Mouse (Mus musculus) liver, postnatal 0 days (tissue): ENCODE results near the gene Map9. TPM values are rescaled to one million over a fixed set of nuclear protein-coding genes. Genes with fewer than 3 reads are reported as not detected.
A peak's percentile ranks its signal among the peaks of the same experiment; 100 is the strongest.

Experiments
- ATAC-seq: fragments of 200-750 bp; cut with Nextera tagmentation; 2 replicates; pipeline ENCODE4 v1.8.0; 2017; ENCODE audit warnings: mild to moderate bottlenecking, moderate library complexity
- DNase-seq: peaks from one replicate; pipeline ENCODE4 v3.0.0-alpha.2; 2016
- H3K27ac ChIP-seq: fragments of 300-500 bp; sonication (generic); 2 replicates; pipeline ENCODE4 v1.5.1; 2014; ENCODE audit warnings: antibody characterized with exemption, moderate library complexity, mild to moderate bottlenecking, low read depth
- H3K27me3 ChIP-seq: fragments of 300-500 bp; sonication (generic); 2 replicates; pipeline ENCODE4 v1.6.1; 2014; ENCODE audit warnings: low read length, control low read depth, mixed read lengths; ENCODE audit not compliant: insufficient read depth
- H3K36me3 ChIP-seq: fragments of 300-500 bp; sonication (generic); replicated peaks from 2 replicates; pipeline ENCODE4 v1.6.1; 2014; ENCODE audit warnings: mild to moderate bottlenecking, control low read depth, low read length, moderate library complexity, mixed read lengths; ENCODE audit not compliant: insufficient read depth
- H3K4me1 ChIP-seq: fragments of 300-500 bp; sonication (generic); 2 replicates; pipeline ENCODE4 v1.6.1; 2014; ENCODE audit warnings: antibody characterized with exemption, mild to moderate bottlenecking, control low read depth; ENCODE audit not compliant: insufficient read depth
- H3K4me2 ChIP-seq: fragments of 300-500 bp; sonication (generic); 2 replicates; pipeline ENCODE4 v1.6.1; 2014; ENCODE audit warnings: low read depth, mild to moderate bottlenecking, low read length, moderate library complexity, mixed read lengths
- H3K4me3 ChIP-seq: fragments of 300-500 bp; sonication (generic); 2 replicates; pipeline ENCODE4 v1.5.1; 2014; ENCODE audit warnings: low read depth, low read length
- H3K9ac ChIP-seq: fragments of 300-500 bp; sonication (generic); replicated peaks from 2 replicates; pipeline ENCODE4 v1.6.1; 2014; ENCODE audit warnings: mild to moderate bottlenecking, moderate library complexity
- H3K9me3 ChIP-seq: fragments of 300-500 bp; sonication (generic); 2 replicates; pipeline ENCODE4 v1.6.1; 2016; ENCODE audit warnings: mild to moderate bottlenecking, control low read depth, low read length, mixed read lengths
- CTCF ChIP-seq: sonication (generic); IDR thresholded peaks from 2 replicates; pipeline ENCODE4 v1.5.1; 2016; ENCODE audit warnings: antibody characterized with exemption, low read depth
- EP300 ChIP-seq: IDR thresholded peaks from 2 replicates; pipeline ENCODE4 v1.6.1; 2016; ENCODE audit warnings: antibody characterized with exemption, low read depth, mild to moderate bottlenecking
- WGBS: fragments of 180-500 bp; shearing (Covaris S2); extraction: QIAGEN DNeasy Blood & Tissue Kit; methylation state at CpG from one replicate; pipeline ENCODE4 v1.1.7; 2014; ENCODE audit not compliant: insufficient replicate concordance; 5-methylcytosine and 5-hydroxymethylcytosine counted together
- polyA plus RNA-seq: library from polyadenylated mRNA; unstranded; fragments of >200 nt; fragmentation: Nextera tagmentation; extraction: Ambion mirVana; gene quantifications from 2 replicates; pipeline ENCODE4 v1.2.1, GENCODE M21; 2015

Gene Map9
- polyA plus RNA-seq, 1 experiment from 2014 or later = 0.05 TPM

- Histone ChIP-seq H3K9me3 (no peaks in the 10 kb centered on the region), H3K4me3 (no peak overlapping the region), H3K27ac (no peak overlapping the region), H3K4me1 (no peaks in the 10 kb centered on the region), H3K9ac (no peak overlapping the region), H3K4me2 (no peak overlapping the region), H3K27me3 (no peaks in the 10 kb centered on the region), H3K36me3 (no peaks in the 10 kb centered on the region)
- no peak for DNase-seq
- 51% methylated on average over 10 of the region's 10 CpGs for WGBS
- ATAC-seq = no peak
- TF ChIP-seq CTCF = no peak
- TF ChIP-seq EP300 = no peak
Observed at GRCm38 (mm10) chr3:82340111-82340510, 17.7 kb upstream of the Map9 start.

DNA sequence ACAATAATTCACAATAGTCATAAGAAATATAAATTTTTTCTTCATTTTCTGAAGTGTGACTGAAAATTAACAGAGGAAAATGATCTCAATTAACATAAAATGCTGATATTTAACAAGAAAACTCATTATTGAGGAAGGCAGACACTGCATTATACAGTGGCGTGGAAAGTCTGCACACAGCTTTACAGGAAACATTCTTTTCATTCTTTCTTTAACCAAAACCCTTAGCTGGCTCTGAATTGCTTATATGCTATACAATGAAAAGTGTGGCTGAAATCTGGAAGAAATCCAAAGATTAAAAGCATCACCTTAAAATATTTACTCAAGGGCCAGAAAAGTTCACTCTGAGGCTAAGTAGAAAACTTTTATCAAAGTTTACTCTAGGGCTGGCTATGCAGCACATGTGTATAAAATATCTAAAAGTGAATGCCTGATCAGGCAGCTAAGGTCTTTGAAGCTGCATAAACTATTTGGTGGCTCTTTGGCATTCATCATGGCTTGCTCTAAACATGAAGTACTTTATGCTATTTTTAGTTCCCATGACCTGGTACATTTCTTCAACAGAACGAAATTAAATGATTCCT is 9.5 kb upstream of the Map9 start:
- ATAC-seq (no peak), DNase-seq (no peak)
- Histone ChIP-seq H3K9me3 (no peaks in the 10 kb centered on the region), H3K36me3 (no peaks in the 10 kb centered on the region), H3K4me2 (no peak overlapping the region), H3K27me3 (no peaks in the 10 kb centered on the region), H3K4me1 (no peaks in the 10 kb centered on the region), H3K9ac (no peak overlapping the region), H3K4me3 (no peak overlapping the region), H3K27ac (no peak overlapping the region)
- TF ChIP-seq EP300 = no peak
- TF ChIP-seq CTCF = no peak
- WGBS = 53% methylated on average over 2 of the region's 2 CpGs

DNA sequence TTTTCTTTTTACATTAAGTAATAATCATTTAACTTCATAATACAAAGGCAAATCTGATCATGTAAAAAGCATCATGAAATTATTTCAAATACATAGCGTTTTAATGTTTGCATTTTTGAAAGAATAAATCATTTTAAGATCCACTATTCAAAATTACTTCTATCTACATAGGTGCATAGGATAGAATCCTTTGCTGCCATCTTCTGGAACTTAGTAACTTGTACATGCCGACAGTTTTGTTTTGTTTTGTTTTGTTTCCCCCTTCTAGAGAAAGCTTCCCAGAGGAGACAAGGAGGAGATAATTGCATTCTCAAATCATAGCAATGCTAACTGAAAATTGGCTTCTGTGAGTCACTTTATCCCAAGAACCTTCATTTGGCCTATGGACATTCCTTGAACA is 7.5 kb upstream of the Map9 start:
- DNase-seq (no peak), ATAC-seq (no peak)
- no peak overlapping the region for H3K27ac ChIP-seq
- H3K36me3 ChIP-seq = no peaks in the 10 kb centered on the region
- H3K4me2 ChIP-seq = no peak overlapping the region
- no peaks in the 10 kb centered on the region for H3K4me1 ChIP-seq
- no peaks in the 10 kb centered on the region for H3K9me3 ChIP-seq
- 37% methylated on average over 2 of the region's 2 CpGs for WGBS
- TF ChIP-seq EP300 = no peak
- peak; percentile 18; the same call in 1 of the 2 replicates for TF ChIP-seq CTCF
- no peaks in the 10 kb centered on the region for H3K27me3 ChIP-seq
- H3K4me3 ChIP-seq = no peak overlapping the region
- H3K9ac ChIP-seq = no peak overlapping the region

GRCm38 (mm10) chr3:82357340-82357739 is 504 bp upstream of the Map9 start:
- Histone ChIP-seq H3K4me2 (peak overlapping the region; percentile 67), H3K36me3 (no peaks in the 10 kb centered on the region), H3K27me3 (no peaks in the 10 kb centered on the region), H3K27ac (no peak overlapping the region), H3K4me1 (peaks cover 8% of the 10 kb centered on the region; the same call in 1 of the 2 replicates), H3K9ac (no peak overlapping the region), H3K9me3 (no peaks in the 10 kb centered on the region), H3K4me3 (peak overlapping the region; percentile 42)
- no peak for ATAC-seq
- DNase-seq = no peak
- TF ChIP-seq EP300 = no peak
- no peak for TF ChIP-seq CTCF
- 2% methylated on average over 5 of the region's 5 CpGs for WGBS

- no peaks in the 10 kb centered on the region for H3K27me3 ChIP-seq
- H3K36me3 ChIP-seq = no peaks in the 10 kb centered on the region
- 72% methylated on average over 8 of the region's 8 CpGs for WGBS
- peaks cover 8% of the 10 kb centered on the region; the same call in 1 of the 2 replicates for H3K4me1 ChIP-seq
- ATAC-seq (no peak), DNase-seq (no peak)
- TF ChIP-seq EP300 = no peak
- no peak for TF ChIP-seq CTCF
- H3K27ac ChIP-seq = no peak overlapping the region
- H3K9ac ChIP-seq = no peak overlapping the region
- H3K9me3 ChIP-seq = no peaks in the 10 kb centered on the region
- H3K4me3 ChIP-seq = no peak overlapping the region
- H3K4me2 ChIP-seq = no peak overlapping the region
Observed at GRCm38 (mm10) chr3:82359036-82359435, 1.2 kb downstream of the Map9 start.

DNA sequence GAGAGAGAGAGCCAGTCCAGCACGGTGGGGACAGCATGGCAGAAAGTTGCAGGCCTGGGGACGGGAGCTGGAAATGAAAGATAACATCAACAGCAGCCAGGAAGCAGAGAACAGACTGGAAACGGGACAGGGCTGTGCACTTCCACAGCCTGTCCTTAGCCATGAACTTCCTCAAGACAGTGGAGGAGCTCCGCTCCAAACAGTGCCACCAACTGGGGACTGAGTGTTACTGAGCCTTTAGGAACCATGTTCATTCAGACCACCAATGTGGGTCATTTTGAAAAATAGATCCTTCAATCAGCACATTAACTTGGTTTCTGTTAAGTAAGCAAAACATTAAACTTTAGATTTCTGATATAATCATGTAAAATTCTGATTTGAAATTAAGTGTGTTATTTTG is 4.6 kb downstream of the Map9 start:
- no peak overlapping the region for H3K4me3 ChIP-seq
- DNase-seq (no peak), ATAC-seq (no peak)
- H3K27ac ChIP-seq = no peak overlapping the region
- no peak overlapping the region for H3K9ac ChIP-seq
- H3K9me3 ChIP-seq = no peaks in the 10 kb centered on the region
- TF ChIP-seq CTCF (peak; percentile 57), EP300 (no peak)
- 19% methylated on average over 4 of the region's 4 CpGs for WGBS
- peaks cover 6% of the 10 kb centered on the region; the same call in 1 of the 2 replicates for H3K4me1 ChIP-seq
- no peaks in the 10 kb centered on the region for H3K36me3 ChIP-seq
- H3K27me3 ChIP-seq = no peaks in the 10 kb centered on the region
- H3K4me2 ChIP-seq = no peak overlapping the region
